Mouse (Mus musculus) central nervous system, embryonic 14 days (tissue): ENCODE measurements around the gene Gm44805. TPM values are rescaled to one million over a fixed set of nuclear protein-coding genes. Genes with fewer than 3 reads are reported as not detected.

Experiments
- polyA plus RNA-seq: library from polyadenylated mRNA; depleted of rRNA; stranded (reverse); fragments of >200 nt; gene quantifications from 2 replicates; pipeline ENCODE4 v1.2.3, GENCODE M21; 2012; rRNA removed

The Gm44805 gene
- polyA plus RNA-seq = not detected in 2 replicates

GRCm38 (mm10) chr7:19681202-19681694, at the start of gene Gm44805, which contains the start of gene Apoc4:
Gene Gm44805, minus strand, starts transcription at chr7:19681423.
Gene Apoc4, minus strand, starts transcription at chr7:19681479.

GRCm38 (mm10) chr7:19715239-19716054, 34.2 kb upstream of the Gm44805 start, which contains the start of gene Tomm40:
Gene Tomm40, minus strand, starts transcription at chr7:19715438.

GRCm38 (mm10) chr7:19698907-19699826, 17.9 kb upstream of the Gm44805 start, which contains the start of gene Apoe:
Gene Apoe, minus strand, starts transcription at chr7:19699188.

GRCm38 (mm10) chr7:19691873-19692865, 10.9 kb upstream of the Gm44805 start, which contains the start of gene Apoc1:
Gene Apoc1, minus strand, starts transcription at chr7:19692660.

GRCm38 (mm10) chr7:19677872-19678271, 3.4 kb downstream of the Gm44805 start, which contains the start of gene Apoc2:
Gene Apoc2, minus strand, starts transcription at chr7:19677941.

GRCm38 (mm10) chr7:19664955-19665841, 16.0 kb downstream of the Gm44805 start, which contains the start of gene Clptm1:
Gene Clptm1, minus strand, starts transcription at chr7:19665033.

GRCm38 (mm10) chr7:19629361-19629734, 51.9 kb downstream of the Gm44805 start, which contains the start of gene Relb:
Gene Relb, minus strand, starts transcription at chr7:19629438.

Other genes starting within 250 kb of the Gm44805 start
- 51.1 and 55.1 TPM in 2 replicates for gene Mark4, start 222.6 kb downstream of the Gm44805 start, polyA plus RNA-seq
- 0.85 and 1.6 TPM in 2 replicates for gene Exoc3l2, start 218.1 kb downstream of the Gm44805 start, polyA plus RNA-seq
- gene Bloc1s3, start 173.1 kb downstream of the Gm44805 start, polyA plus RNA-seq = 9.1 and 10.5 TPM in 2 replicates
- 34.1 and 35.1 TPM in 2 replicates for gene Trappc6a, start 173.0 kb downstream of the Gm44805 start, polyA plus RNA-seq
- 0.33 and 0.34 TPM in 2 replicates for gene Nkpd1, start 163.6 kb downstream of the Gm44805 start, polyA plus RNA-seq
- 96.0 and 96.5 TPM in 2 replicates for gene Ppp1r37, start 118.3 kb downstream of the Gm44805 start, polyA plus RNA-seq
- gene Zfp296, start 104.1 kb downstream of the Gm44805 start, polyA plus RNA-seq = 0.96 and 1.3 TPM in 2 replicates
- gene Gemin7, start 103.8 kb downstream of the Gm44805 start, polyA plus RNA-seq = 63.7 and 64.1 TPM in 2 replicates
- 169 and 179 TPM in 2 replicates for gene Clasrp, start 76.9 kb downstream of the Gm44805 start, polyA plus RNA-seq
- 4.5 and 8.3 TPM in 2 replicates for gene Relb, start 52.0 kb downstream of the Gm44805 start, polyA plus RNA-seq
- 81.5 and 83.9 TPM in 2 replicates for gene Clptm1, start 16.4 kb downstream of the Gm44805 start, polyA plus RNA-seq
- gene Apoc2, start 3.5 kb downstream of the Gm44805 start, polyA plus RNA-seq = 0.18 and 0.39 TPM in 2 replicates
- not detected in 2 replicates for gene Apoc4, start 56 bp upstream of the Gm44805 start, polyA plus RNA-seq
- gene Apoc1, start 11.2 kb upstream of the Gm44805 start, polyA plus RNA-seq = 1.4 and 1.9 TPM in 2 replicates
- gene Apoe, start 17.8 kb upstream of the Gm44805 start, polyA plus RNA-seq = 310 and 317 TPM in 2 replicates
- gene Tomm40, start 34.0 kb upstream of the Gm44805 start, polyA plus RNA-seq = 100.0 and 101 TPM in 2 replicates
- gene Nectin2, start 69.1 kb upstream of the Gm44805 start, polyA plus RNA-seq = 36.1 and 40.6 TPM in 2 replicates
- 9.6 and 26.2 TPM in 2 replicates for gene Bcam, start 89.6 kb upstream of the Gm44805 start, polyA plus RNA-seq
- gene Cblc, start 115.4 kb upstream of the Gm44805 start, polyA plus RNA-seq = 0.16 and 0.75 TPM in 2 replicates
- gene Bcl3, start 141.3 kb upstream of the Gm44805 start, polyA plus RNA-seq = 0.91 and 2.3 TPM in 2 replicates
- 10.0 and 11.8 TPM in 2 replicates for gene Gm19345, start 170.6 kb upstream of the Gm44805 start, polyA plus RNA-seq
- 0.04 TPM in 1 of 2 replicates, not detected in the other for gene Ceacam16, start 179.9 kb upstream of the Gm44805 start, polyA plus RNA-seq
- gene Ceacam19, start 206.5 kb upstream of the Gm44805 start, polyA plus RNA-seq = 0.10 TPM in 1 of 2 replicates, not detected in the other
- gene Pvr, start 239.7 kb upstream of the Gm44805 start, polyA plus RNA-seq = 8.5 and 11.6 TPM in 2 replicates